Mouse (Mus musculus): ENCODE measurements around the gene Rhob.
"Not testable (repeated sequence)": the region's sequence is repeated elsewhere in the genome, so short reads cannot be mapped to it uniquely, and the experiment has no call there.

The Rhob gene

DNA sequence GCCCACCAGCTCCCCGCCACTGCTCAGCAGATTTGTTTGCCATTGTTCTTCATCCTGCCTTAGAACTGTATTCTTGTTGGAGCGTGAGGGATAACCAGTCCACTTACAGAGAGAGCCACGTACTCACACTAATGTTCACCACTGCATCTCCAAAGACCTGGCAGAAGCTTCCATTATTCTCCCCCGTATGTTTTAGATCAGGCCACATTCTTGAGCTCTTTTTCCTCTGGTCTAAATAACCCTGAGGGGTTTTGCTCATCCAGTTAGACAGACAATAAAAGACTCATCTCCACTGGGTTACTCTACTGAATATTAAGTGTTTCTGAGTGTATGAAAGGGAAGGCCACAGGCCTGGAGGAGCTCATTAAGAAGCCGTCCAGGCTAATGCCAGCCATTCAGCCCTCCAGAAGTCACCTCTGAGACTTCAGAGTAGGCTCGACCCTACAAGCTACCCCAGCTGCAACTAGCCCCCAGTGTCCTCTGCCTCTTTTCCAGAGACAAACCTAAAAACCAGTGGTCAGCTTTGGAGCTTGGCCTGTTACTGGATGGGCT, 24.9 kb downstream of the Rhob start:
- in situ Hi-C loops (cut with MboI, MseI) = no loop called here

GRCm38 (mm10) chr12:8472591-8473358, 27.0 kb downstream of the Rhob start:
- in situ Hi-C loops (cut with MboI, MseI) = no loop called here

- in situ Hi-C loops (cut with MboI, MseI) = no loop called here
Observed at GRCm38 (mm10) chr12:8472051-8472450, 27.8 kb downstream of the Rhob start.

GRCm38 (mm10) chr12:8470962-8471361, 28.8 kb downstream of the Rhob start:
- in situ Hi-C loops (cut with MboI, MseI) = no loop called here

GRCm38 (mm10) chr12:8469742-8470494, 29.9 kb downstream of the Rhob start:
- in situ Hi-C loops (cut with MboI, MseI) = no loop called here

DNA sequence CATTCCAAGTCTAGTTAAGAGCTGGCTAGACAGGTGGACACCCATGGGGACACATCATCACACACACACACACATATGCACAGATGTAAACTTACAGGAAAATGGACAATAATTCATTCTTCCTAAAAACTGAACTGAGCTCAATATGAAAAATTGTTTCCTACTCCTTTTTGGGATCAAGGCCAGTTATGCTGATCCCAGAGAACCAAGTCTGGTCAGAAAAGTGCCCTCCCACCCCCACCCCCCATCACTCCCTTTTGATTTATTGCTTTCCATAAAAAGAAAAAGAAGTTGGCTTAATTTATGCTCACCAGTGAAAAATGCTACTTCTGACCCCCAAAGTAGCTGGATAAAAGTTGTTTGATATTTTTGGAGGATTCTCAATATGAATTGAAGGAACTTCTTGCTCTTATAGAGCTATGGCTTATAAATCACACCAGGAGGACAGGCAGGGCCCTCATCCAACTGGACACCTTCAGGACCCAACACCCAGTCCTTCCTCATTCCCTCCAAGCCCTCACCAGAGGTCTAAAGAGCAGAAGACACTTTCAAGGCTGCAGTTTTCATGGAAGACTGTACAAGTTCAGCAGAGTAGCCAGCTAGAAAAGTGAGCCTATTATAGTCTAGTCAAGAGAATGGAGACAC, 31.5 kb downstream of the Rhob start:
- in situ Hi-C loops (cut with MboI, MseI) = no loop called here

DNA sequence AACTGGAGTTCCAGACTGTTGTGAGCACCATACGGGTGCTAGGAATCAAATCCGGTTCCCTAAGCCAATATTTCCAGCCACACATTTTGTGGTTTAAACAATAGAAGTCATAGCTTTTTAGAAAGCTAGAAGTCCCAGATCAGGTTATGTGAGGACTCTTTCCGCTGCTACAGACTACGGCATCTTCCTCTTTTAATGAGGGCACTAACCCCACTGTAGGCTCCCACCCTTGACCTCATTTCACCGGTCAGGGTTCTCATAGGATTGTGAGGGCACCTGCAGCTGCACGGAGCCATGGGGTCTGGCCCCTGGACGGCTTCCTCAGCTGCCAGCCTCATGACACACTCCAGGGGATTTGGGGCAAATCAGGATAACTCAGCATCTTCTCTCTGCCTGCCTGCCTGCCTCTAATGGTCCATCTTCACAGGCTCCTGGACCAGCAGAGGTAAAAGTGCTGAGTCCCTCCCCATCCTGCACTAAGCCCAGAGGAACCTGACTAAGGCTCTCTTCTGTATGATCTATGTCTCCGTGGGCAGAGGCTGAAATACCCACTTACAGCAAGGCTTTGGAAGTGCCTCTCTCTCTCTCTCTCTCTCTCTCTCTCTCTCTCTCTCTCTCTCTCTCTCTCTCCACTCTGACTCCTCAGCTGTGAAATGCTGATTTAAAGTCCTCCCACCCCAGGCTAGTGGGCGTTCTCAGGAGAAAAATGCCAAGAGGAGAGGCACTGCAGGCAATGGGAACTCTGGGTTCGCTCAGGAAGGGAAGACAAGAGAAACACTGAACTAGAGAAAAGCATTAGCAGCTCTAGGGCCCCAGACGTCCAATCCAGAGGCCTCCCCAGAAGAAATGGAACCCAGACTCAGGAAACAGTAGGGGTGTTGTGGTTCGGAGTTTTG, 32.5 kb downstream of the Rhob start:
- in situ Hi-C loops (cut with MboI, MseI) = no loop called here

- in situ Hi-C loops (cut with MboI, MseI) = no loop called here
Observed at GRCm38 (mm10) chr12:8465680-8466079, 34.1 kb downstream of the Rhob start.

DNA sequence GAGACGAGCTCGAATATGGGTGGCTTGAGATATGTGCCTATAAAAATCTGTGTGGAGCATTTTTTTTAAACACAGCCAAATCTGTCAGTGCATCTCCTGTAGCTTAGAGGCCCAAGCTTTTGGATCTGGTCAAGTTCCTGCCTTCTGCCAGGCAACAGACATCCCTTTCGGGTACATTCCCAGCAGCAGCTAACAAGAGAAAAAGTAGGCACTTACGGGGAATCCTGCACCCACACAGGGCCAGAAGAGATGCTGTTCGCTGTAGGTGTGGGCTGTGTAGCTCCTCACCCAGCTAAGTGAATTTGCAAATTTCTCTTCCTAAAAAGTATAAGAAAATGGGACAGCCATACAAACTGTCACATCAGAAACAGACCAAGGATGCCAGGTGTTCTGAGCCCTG, 34.8 kb downstream of the Rhob start:
- in situ Hi-C loops (cut with MboI, MseI) = no loop called here

GRCm38 (mm10) chr12:8463599-8464160, 36.1 kb downstream of the Rhob start:
- in situ Hi-C loops (cut with MboI, MseI) = no loop called here

GRCm38 (mm10) chr12:8462533-8462932, 37.3 kb downstream of the Rhob start:
- in situ Hi-C loops (cut with MboI, MseI) = no loop called here

DNA sequence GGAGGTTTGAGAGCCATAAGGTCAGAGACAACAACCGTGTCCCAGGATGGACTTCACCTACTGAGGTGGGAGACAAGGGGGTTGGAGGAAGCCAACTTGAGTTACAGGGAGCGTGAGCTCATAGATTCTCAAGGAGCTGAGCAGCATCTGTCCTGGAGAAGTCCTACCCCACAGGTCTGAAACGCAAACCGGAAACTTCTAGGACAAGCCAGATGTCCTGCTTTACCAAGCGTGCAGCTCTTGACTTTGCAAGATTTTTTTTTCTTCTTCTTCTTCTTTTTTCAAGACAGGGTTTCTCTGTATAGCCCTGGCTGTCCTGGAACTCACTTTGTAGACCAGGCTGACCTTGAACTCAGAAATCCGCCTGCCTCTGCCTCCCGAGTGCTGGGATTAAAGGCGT, 38.2 kb downstream of the Rhob start:
- in situ Hi-C loops (cut with MboI, MseI) = not testable (repeated sequence)

GRCm38 (mm10) chr12:8458400-8458799, 41.4 kb downstream of the Rhob start:
- in situ Hi-C loops (cut with MboI, MseI) = no loop called here

GRCm38 (mm10) chr12:8457052-8457451, 42.8 kb downstream of the Rhob start:
- in situ Hi-C loops (cut with MboI, MseI) = no loop called here

- in situ Hi-C loops (cut with MboI, MseI) = no loop called here
Observed at GRCm38 (mm10) chr12:8455046-8455445, 44.8 kb downstream of the Rhob start.

DNA sequence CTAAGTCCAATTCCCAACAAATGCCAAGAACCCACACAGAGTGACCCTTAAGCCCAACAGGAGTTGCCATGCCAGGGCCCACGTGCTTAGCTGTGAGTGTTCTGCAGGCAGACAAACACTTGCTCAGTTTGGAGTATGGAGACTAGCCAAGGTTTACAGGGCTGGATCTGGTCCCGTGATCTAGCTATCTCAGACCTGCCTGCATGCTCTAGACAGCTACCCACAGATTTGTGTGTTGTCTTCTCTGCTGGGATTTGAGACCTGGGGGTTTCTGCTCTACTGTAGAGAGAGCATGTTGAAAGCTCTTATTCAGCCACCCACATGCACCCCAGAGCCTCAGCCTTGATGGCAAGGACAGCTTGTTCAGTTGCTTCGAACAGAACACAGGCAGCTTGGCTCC, 45.3 kb downstream of the Rhob start:
- in situ Hi-C loops (cut with MboI, MseI) = no loop called here

DNA sequence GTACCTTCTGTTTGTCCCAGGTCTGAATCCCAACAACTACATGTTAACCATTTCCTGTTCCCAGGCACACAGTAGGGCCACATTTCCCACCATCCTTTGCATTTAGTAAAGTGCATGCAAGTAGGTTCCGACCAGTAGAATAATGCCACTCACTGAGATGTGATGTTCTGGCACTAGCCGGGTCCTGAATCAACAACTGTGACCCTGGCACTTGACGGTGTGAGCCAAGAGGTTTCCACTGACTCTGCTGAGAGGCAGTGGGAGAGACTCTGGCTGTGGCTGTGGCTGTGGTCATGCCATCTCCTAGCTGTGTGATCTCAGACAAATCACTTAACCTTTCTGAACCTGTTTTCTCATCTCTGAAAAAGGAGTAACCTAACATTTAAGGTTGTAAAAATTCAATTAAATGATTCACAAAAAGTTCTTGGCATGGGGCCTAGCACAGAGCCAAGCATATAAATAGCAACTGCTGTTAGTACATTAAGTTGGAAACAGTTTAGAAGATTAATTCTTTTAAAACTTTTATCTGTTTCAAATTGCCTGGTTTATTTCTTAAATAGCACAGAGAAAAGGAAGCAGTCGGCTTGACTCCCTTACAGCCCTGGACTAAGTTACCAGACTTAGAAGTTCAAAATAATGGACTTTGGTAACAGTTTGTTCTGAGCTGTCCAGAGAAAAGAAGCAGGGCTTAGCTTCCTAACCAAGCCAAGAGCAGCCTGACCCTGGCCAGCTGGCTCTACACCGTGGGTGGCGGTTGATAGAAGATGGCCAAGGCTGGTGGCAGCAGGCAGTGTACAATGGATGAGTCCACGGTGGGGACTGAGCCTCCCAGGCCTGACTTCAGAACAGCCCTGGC, 46.8 kb downstream of the Rhob start:
- in situ Hi-C loops (cut with MboI, MseI) = no loop called here

DNA sequence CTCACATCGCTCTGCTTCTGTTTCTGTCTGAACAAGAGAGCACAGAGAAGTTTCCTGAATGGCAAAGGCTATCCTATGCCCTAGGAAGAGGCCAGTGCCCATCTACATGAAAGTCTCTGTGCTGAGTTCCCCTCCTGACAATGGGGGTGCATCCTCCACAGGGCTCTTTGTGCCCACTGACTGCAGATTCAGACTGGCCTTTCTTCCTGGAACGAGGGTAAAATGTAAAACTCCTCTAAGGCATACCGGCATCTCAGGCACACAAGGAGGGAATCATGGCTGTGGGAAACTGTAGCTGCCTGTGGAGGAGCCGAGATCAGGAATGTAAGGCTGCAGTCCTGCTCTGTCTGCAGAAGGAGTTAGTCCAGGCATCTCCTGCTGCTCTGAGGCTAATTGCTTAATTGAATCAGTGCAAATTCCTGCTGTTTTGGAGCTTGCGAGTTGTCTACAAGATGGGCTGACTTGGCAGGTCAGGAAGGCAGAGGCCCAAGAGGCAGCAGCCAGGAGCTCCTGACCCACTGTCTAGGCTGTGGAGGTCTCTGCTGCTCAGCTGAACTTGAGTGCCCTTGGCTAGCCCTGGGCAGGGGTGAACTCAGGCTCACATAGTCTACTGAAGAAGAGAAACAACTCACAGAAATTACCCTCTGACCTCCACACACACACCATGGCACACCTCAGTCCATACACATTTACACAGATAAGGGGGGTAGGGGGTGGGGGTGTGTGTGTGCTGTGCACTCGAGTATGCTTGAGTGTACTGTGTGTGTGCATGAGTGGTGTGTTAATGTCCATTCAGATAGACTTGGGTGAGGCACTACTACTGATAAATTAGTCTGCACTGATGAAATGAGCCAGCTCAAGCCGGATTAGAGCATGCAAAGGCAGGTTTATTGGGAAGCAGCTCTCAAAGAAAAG, 48.0 kb downstream of the Rhob start:
- in situ Hi-C loops (cut with MboI, MseI) = no loop called here

GRCm38 (mm10) chr12:8450639-8451038, 49.2 kb downstream of the Rhob start:
- in situ Hi-C loops (cut with MboI, MseI) = no loop called here

Measured in T-helper 2 cell (primary cell).